Mouse (Mus musculus) forebrain, embryonic 15.5 days (tissue): ENCODE results near the gene Ano8. TPM values are rescaled to one million over a fixed set of nuclear protein-coding genes. Genes with fewer than 3 reads are reported as not detected.
"Not testable (repeated sequence)": the region's sequence is repeated elsewhere in the genome, so short reads cannot be mapped to it uniquely, and the experiment has no call there.

Experiments
- ATAC-seq: fragments of 200-750 bp; cut with Nextera tagmentation; replicated peaks from 2 replicates; pipeline ENCODE4 v1.8.0; 2017; ENCODE audit warnings: mild to moderate bottlenecking, moderate TSS enrichment, moderate library complexity
- H3K27ac ChIP-seq: fragments of 300-500 bp; sonication (generic); replicated peaks from 2 replicates; pipeline ENCODE4 v1.5.1; 2015; ENCODE audit warnings: mild to moderate bottlenecking, inconsistent platforms
- H3K27me3 ChIP-seq: fragments of 300-500 bp; sonication (generic); 2 replicates; pipeline ENCODE4 v1.6.1; 2015; ENCODE audit warnings: inconsistent platforms
- H3K36me3 ChIP-seq: fragments of 300-500 bp; sonication (generic); 2 replicates; pipeline ENCODE4 v1.6.1; 2015; ENCODE audit warnings: mild to moderate bottlenecking, inconsistent platforms
- H3K4me1 ChIP-seq: fragments of 300-500 bp; sonication (generic); 2 replicates; pipeline ENCODE4 v1.6.1; 2015; ENCODE audit warnings: inconsistent platforms
- H3K4me2 ChIP-seq: fragments of 300-500 bp; sonication (generic); replicated peaks from 2 replicates; pipeline ENCODE4 v1.6.1; 2015; ENCODE audit warnings: mild to moderate bottlenecking, inconsistent platforms
- H3K4me3 ChIP-seq: fragments of 300-500 bp; sonication (generic); 2 replicates; pipeline ENCODE4 v1.5.1; 2015; ENCODE audit warnings: mild to moderate bottlenecking, inconsistent platforms
- H3K9ac ChIP-seq: fragments of 300-500 bp; sonication (generic); replicated peaks from 2 replicates; pipeline ENCODE4 v1.6.1; 2015; ENCODE audit warnings: mild to moderate bottlenecking, inconsistent platforms
- H3K9me3 ChIP-seq: fragments of 300-500 bp; sonication (generic); 2 replicates; pipeline ENCODE4 v1.6.1; 2016; ENCODE audit warnings: inconsistent platforms
- WGBS: fragments of 180-500 bp; shearing (Covaris S2); methylation state at CpG from one replicate; pipeline ENCODE4 v1.1.7; 2015; ENCODE audit warnings: mixed read lengths; 5-methylcytosine and 5-hydroxymethylcytosine counted together
- polyA plus RNA-seq: library from polyadenylated mRNA; unstranded; fragments of >200 nt; fragmentation: Nextera tagmentation; extraction: Ambion mirVana; gene quantifications from 2 replicates; pipeline ENCODE4 v1.2.1, GENCODE M21; 2015

Ano8 gene
- polyA plus RNA-seq, 1 experiment from 2014 or later, result 9.8 TPM

GRCm38 (mm10) chr8:71454668-71455067 is 31.1 kb downstream of the Ano8 start:
- 91% methylated on average over 8 of the region's 8 CpGs for WGBS
- ATAC-seq, result no peak
- H3K9ac ChIP-seq, result no peak overlapping the region
- H3K27me3 ChIP-seq, result no peaks in the 10 kb centered on the region
- peaks cover 2% of the 10 kb centered on the region; the same call in 1 of the 2 replicates for H3K4me1 ChIP-seq
- no peak overlapping the region for H3K4me3 ChIP-seq
- H3K9me3 ChIP-seq, result no peaks in the 10 kb centered on the region
- H3K36me3 ChIP-seq, result peaks cover 20% of the 10 kb centered on the region
- no peak overlapping the region for H3K27ac ChIP-seq
- H3K4me2 ChIP-seq, result no peak overlapping the region

- Histone ChIP-seq H3K9ac (no peak overlapping the region), H3K27ac (no peak overlapping the region), H3K9me3 (no peaks in the 10 kb centered on the region), H3K27me3 (no peaks in the 10 kb centered on the region), H3K36me3 (0 out of 2 replicates have a peak, but pooled peaks cover 2% of the 10 kb centered on the region), H3K4me3 (no peak overlapping the region), H3K4me2 (no peak overlapping the region), H3K4me1 (no peaks in the 10 kb centered on the region)
- ATAC-seq, result no peak
- 84% methylated on average over 2 of the region's 2 CpGs for WGBS
Observed at GRCm38 (mm10) chr8:71452669-71453068, 33.1 kb downstream of the Ano8 start.

GRCm38 (mm10) chr8:71451777-71452176 is 34.0 kb downstream of the Ano8 start:
- H3K27me3 ChIP-seq, result no peaks in the 10 kb centered on the region

GRCm38 (mm10) chr8:71451337-71451736 is 34.4 kb downstream of the Ano8 start:
- H3K9me3 ChIP-seq, result no peaks in the 10 kb centered on the region
- no peaks in the 10 kb centered on the region for H3K36me3 ChIP-seq
- H3K9ac ChIP-seq, result no peak overlapping the region
- WGBS, result 64% methylated on average over 4 of the region's 4 CpGs
- no peak overlapping the region for H3K27ac ChIP-seq
- H3K27me3 ChIP-seq, result no peaks in the 10 kb centered on the region
- H3K4me3 ChIP-seq, result no peak overlapping the region
- H3K4me2 ChIP-seq, result no peak overlapping the region
- ATAC-seq, result no peak
- no peaks in the 10 kb centered on the region for H3K4me1 ChIP-seq

More at GRCm38 (mm10) chr8:71451777-71452176, 34.0 kb downstream of the Ano8 start:
- Histone ChIP-seq H3K9ac (no peak overlapping the region), H3K27ac (no peak overlapping the region), H3K4me3 (no peak overlapping the region), H3K4me2 (no peak overlapping the region), H3K36me3 (0 out of 2 replicates have a peak, but pooled peaks cover 1% of the 10 kb centered on the region), H3K4me1 (no peaks in the 10 kb centered on the region), H3K9me3 (no peaks in the 10 kb centered on the region)
- 53% methylated on average over 11 of the region's 11 CpGs for WGBS
- no peak for ATAC-seq

- no peaks in the 10 kb centered on the region for H3K4me1 ChIP-seq
- peaks cover 7% of the 10 kb centered on the region; the same call in 1 of the 2 replicates for H3K27me3 ChIP-seq
- no peak overlapping the region for H3K9ac ChIP-seq
- no peak overlapping the region for H3K27ac ChIP-seq
- no peak overlapping the region for H3K4me2 ChIP-seq
- H3K36me3 ChIP-seq, result no peaks in the 10 kb centered on the region
- no peak overlapping the region for H3K4me3 ChIP-seq
- WGBS, result 83% methylated on average over 7 of the region's 7 CpGs
- no peaks in the 10 kb centered on the region for H3K9me3 ChIP-seq
- no peak for ATAC-seq
Observed at GRCm38 (mm10) chr8:71445096-71445495, 40.7 kb downstream of the Ano8 start.

- peaks cover 7% of the 10 kb centered on the region; the same call in 1 of the 2 replicates for H3K27me3 ChIP-seq
- under 1% methylated on average over 7 of the region's 7 CpGs for WGBS
- no peak overlapping the region for H3K9ac ChIP-seq
- ATAC-seq, result no peak
- H3K4me3 ChIP-seq, result no peak overlapping the region
- no peak overlapping the region for H3K27ac ChIP-seq
- no peaks in the 10 kb centered on the region for H3K4me1 ChIP-seq
- no peak overlapping the region for H3K4me2 ChIP-seq
- no peaks in the 10 kb centered on the region for H3K36me3 ChIP-seq
- no peaks in the 10 kb centered on the region for H3K9me3 ChIP-seq
Observed at GRCm38 (mm10) chr8:71441404-71441803, 44.4 kb downstream of the Ano8 start.

GRCm38 (mm10) chr8:71437041-71437440 is 48.7 kb downstream of the Ano8 start:
- no peak for ATAC-seq
- H3K36me3 ChIP-seq, result no peaks in the 10 kb centered on the region
- no peak overlapping the region for H3K4me3 ChIP-seq
- H3K27me3 ChIP-seq, result peaks cover 3% of the 10 kb centered on the region; the same call in 1 of the 2 replicates
- H3K27ac ChIP-seq, result no peak overlapping the region
- H3K9ac ChIP-seq, result no peak overlapping the region
- no peaks in the 10 kb centered on the region for H3K4me1 ChIP-seq
- H3K4me2 ChIP-seq, result no peak overlapping the region
- no peaks in the 10 kb centered on the region for H3K9me3 ChIP-seq
- 57% methylated on average over 3 of the region's 3 CpGs for WGBS

- H3K4me3 ChIP-seq, H3K27me3 ChIP-seq, H3K9me3 ChIP-seq, H3K4me2 ChIP-seq, H3K27ac ChIP-seq, ATAC-seq, H3K4me1 ChIP-seq, H3K9ac ChIP-seq, H3K36me3 ChIP-seq: not testable (repeated sequence)
- 81% methylated on average over 1 of the region's 1 CpGs for WGBS
Observed at GRCm38 (mm10) chr8:71432935-71433334, 52.8 kb downstream of the Ano8 start.

Other genes with a start within 250 kb of the Ano8 start
- gene Myo9b, start 213.2 kb downstream of the Ano8 start, polyA plus RNA-seq, result 20.0 and 21.6 TPM in 2 replicates
- 53.5 and 56.3 TPM in 2 replicates for gene Haus8, start 213.0 kb downstream of the Ano8 start, polyA plus RNA-seq
- 98.4 and 102 TPM in 2 replicates for gene Use1, start 119.1 kb downstream of the Ano8 start, polyA plus RNA-seq
- 7.3 and 8.0 TPM in 2 replicates for gene Ocel1, start 114.7 kb downstream of the Ano8 start, polyA plus RNA-seq
- gene Nr2f6, start 104.0 kb downstream of the Ano8 start, polyA plus RNA-seq, result 15.5 and 16.6 TPM in 2 replicates
- gene Ushbp1, start 90.2 kb downstream of the Ano8 start, polyA plus RNA-seq, result 5.5 and 6.0 TPM in 2 replicates
- gene Babam1, start 89.1 kb downstream of the Ano8 start, polyA plus RNA-seq, result 102 and 108 TPM in 2 replicates
- gene Ankle1, start 80.0 kb downstream of the Ano8 start, polyA plus RNA-seq, result 17.2 and 18.3 TPM in 2 replicates
- gene Abhd8, start 22.3 kb downstream of the Ano8 start, polyA plus RNA-seq, result 139 and 140 TPM in 2 replicates
- gene Mrpl34, start 21.0 kb downstream of the Ano8 start, polyA plus RNA-seq, result 189 and 199 TPM in 2 replicates
- 222 and 240 TPM in 2 replicates for gene Dda1, start 16.8 kb downstream of the Ano8 start, polyA plus RNA-seq
- gene Gtpbp3, start 2.1 kb upstream of the Ano8 start, polyA plus RNA-seq, result 12.2 and 13.7 TPM in 2 replicates
- 5.4 and 6.0 TPM in 2 replicates for gene Plvap, start 25.8 kb upstream of the Ano8 start, polyA plus RNA-seq
- gene Ccdc194, start 39.7 kb upstream of the Ano8 start, polyA plus RNA-seq, result 0.11 TPM in 1 of 2 replicates, not detected in the other
- gene Bst2, start 51.5 kb upstream of the Ano8 start, polyA plus RNA-seq, result 8.5 and 8.8 TPM in 2 replicates
- 56.9 and 61.7 TPM in 2 replicates for gene Mvb12a, start 57.0 kb upstream of the Ano8 start, polyA plus RNA-seq
- 0.11 and 0.20 TPM in 2 replicates for gene Tmem221, start 72.9 kb upstream of the Ano8 start, polyA plus RNA-seq
- not detected in 2 replicates for gene Nxnl1, start 80.6 kb upstream of the Ano8 start, polyA plus RNA-seq
- gene Slc27a1, start 82.9 kb upstream of the Ano8 start, polyA plus RNA-seq, result 68.5 and 71.8 TPM in 2 replicates
- gene Pgls, start 106.2 kb upstream of the Ano8 start, polyA plus RNA-seq, result 191 TPM in 2 replicates
- 4.9 and 5.5 TPM in 2 replicates for gene Fam129c, start 111.7 kb upstream of the Ano8 start, polyA plus RNA-seq
- 54.3 and 56.2 TPM in 2 replicates for gene Colgalt1, start 125.0 kb upstream of the Ano8 start, polyA plus RNA-seq
- 23.3 and 23.6 TPM in 2 replicates for gene Unc13a, start 185.8 kb upstream of the Ano8 start, polyA plus RNA-seq
- 2.9 and 3.3 TPM in 2 replicates for gene Jak3, start 190.3 kb upstream of the Ano8 start, polyA plus RNA-seq
- gene Insl3, start 203.3 kb upstream of the Ano8 start, polyA plus RNA-seq, result 0.54 TPM in 1 of 2 replicates, not detected in the other
- gene B3gnt3, start 215.8 kb upstream of the Ano8 start, polyA plus RNA-seq, result 0.42 and 0.46 TPM in 2 replicates
- gene Fcho1, start 239.8 kb upstream of the Ano8 start, polyA plus RNA-seq, result 70.9 and 71.7 TPM in 2 replicates